Mouse (Mus musculus) inflammation-experienced regulatory T-cells, adult 6 months (primary cell): ENCODE data around the gene 1110004F10Rik. TPM values are rescaled to one million over a fixed set of nuclear protein-coding genes. Genes with fewer than 3 reads are reported as not detected.
"Not testable (repeated sequence)": the region's sequence is repeated elsewhere in the genome, so short reads cannot be mapped to it uniquely, and the experiment has no call there.

Source experiments
- ATAC-seq: one replicate; pipeline ENCODE4 v1.8.0; 2017
- polyA plus RNA-seq, 3 experiments: library from polyadenylated mRNA; unstranded; fragments of 100-300 nt; shearing (Covaris generic); gene quantifications; one replicate each; pipeline ENCODE4 v1.2.1; 2017

The 1110004F10Rik gene
- 100 to 1,000 TPM; 199 to 229 (median 218) TPM for polyA plus RNA-seq

- no peak for ATAC-seq
These were observed at the start of gene 1110004F10Rik for GRCm38 (mm10) chr7:116039196-116039537. TSS of gene 1110004F10Rik (plus strand) at chr7:116039397.

GRCm38 (mm10) chr7:116002726-116003125, 36.5 kb upstream of the 1110004F10Rik start:
- no peak for ATAC-seq

GRCm38 (mm10) chr7:116029991-116030390, 9.2 kb upstream of the 1110004F10Rik start:
- ATAC-seq: no peak

- no peak for ATAC-seq
These were observed 8.4 kb upstream of the 1110004F10Rik start for GRCm38 (mm10) chr7:116030597-116031387.

GRCm38 (mm10) chr7:116031388-116031717, 7.8 kb upstream of the 1110004F10Rik start:
- no peak for ATAC-seq

- ATAC-seq: no peak
These were observed 7.2 kb upstream of the 1110004F10Rik start for GRCm38 (mm10) chr7:116031718-116032595.

- ATAC-seq: peak; percentile 65
These were observed 6.4 kb upstream of the 1110004F10Rik start for GRCm38 (mm10) chr7:116032596-116033307.

- ATAC-seq: peak; percentile 19
These were observed 5.6 kb upstream of the 1110004F10Rik start for GRCm38 (mm10) chr7:116033371-116034241.

- no peak for ATAC-seq
These were observed 4.9 kb upstream of the 1110004F10Rik start for GRCm38 (mm10) chr7:116034282-116034758.

GRCm38 (mm10) chr7:116035504-116035903, 3.7 kb upstream of the 1110004F10Rik start:
- no peak for ATAC-seq

GRCm38 (mm10) chr7:116036591-116037555, 2.3 kb upstream of the 1110004F10Rik start:
- ATAC-seq: no peak

GRCm38 (mm10) chr7:116038024-116038423, 1.2 kb upstream of the 1110004F10Rik start:
- no peak for ATAC-seq

- no peak for ATAC-seq
These were observed 686 bp upstream of the 1110004F10Rik start, which contains the start of gene Sox6 for GRCm38 (mm10) chr7:116038511-116038910. TSS of gene Sox6 (minus strand) at chr7:116038796.

- ATAC-seq: peak; percentile 83
These were observed 605 bp downstream of the 1110004F10Rik start for GRCm38 (mm10) chr7:116039538-116040466.

GRCm38 (mm10) chr7:116040470-116041019, 1.3 kb downstream of the 1110004F10Rik start:
- ATAC-seq: no peak

- no peak for ATAC-seq
These were observed 21.5 kb downstream of the 1110004F10Rik start for GRCm38 (mm10) chr7:116060739-116061138.

- ATAC-seq: not testable (repeated sequence)
These were observed 45.2 kb downstream of the 1110004F10Rik start, which contains the start of gene Gm4353 for GRCm38 (mm10) chr7:116084366-116084765. TSS of gene Gm4353 (minus strand) at chr7:116084635.

- ATAC-seq: peak; percentile 99
These were observed 53.7 kb downstream of the 1110004F10Rik start for GRCm38 (mm10) chr7:116092710-116093465.
